Mouse (Mus musculus) layer of hippocampus, adult 2 months (tissue): Measurements from ENCODE around the gene Creb3. TPM values are rescaled to one million over a fixed set of nuclear protein-coding genes. Genes with fewer than 3 reads are reported as not detected.

ENCODE experiments used
- DNase-seq, 2 experiments: peaks; one replicate each; pipeline ENCODE4 v3.0.0; 2022; ENCODE audit warnings: low spot score in 2 of 2
- H3K27ac ChIP-seq: fragments of 200-600 bp; 2 replicates; pipeline ENCODE4 v1.8.1; 2022
- H3K4me3 ChIP-seq: fragments of 200-600 bp; 2 replicates; pipeline ENCODE4 v1.8.1; 2022; ENCODE audit warnings: mild to moderate bottlenecking
- CTCF ChIP-seq: fragments of 200-600 bp; conservative IDR thresholded peaks from 2 replicates; pipeline ENCODE4 v1.8.1; 2022; ENCODE audit warnings: antibody characterized with exemption, mild to moderate bottlenecking, moderate library complexity
- long read RNA-seq, 2 experiments: library from polyadenylated mRNA; stranded (forward); transcript quantifications; one replicate each; pipeline ENCODE4 v2.0.0; 2021; ENCODE audit warnings: borderline mapping rate in 2 of 2
- total RNA-seq, 2 experiments: library from RNA; stranded (reverse); gene quantifications; 2 replicates each; pipeline ENCODE4 v1.2.3; 2021

Gene Creb3
- 10 to 100 TPM; 70.3 to 75.1 TPM for total RNA-seq
- long read RNA-seq, experiment 1, transcript Creb3-201 (9 exons, 1,884 nt) = major isoform, 47 of 52 reads
- long read RNA-seq, experiment 1, partial matches to known transcripts = 1 of 52 reads
- long read RNA-seq, experiment 1, other reads (novel, unspliced or antisense) = 4 of 52 reads
- long read RNA-seq, experiment 2, transcript Creb3-201 (9 exons, 1,884 nt) = major isoform, 56 of 66 reads
- long read RNA-seq, experiment 2, partial matches to known transcripts = 2 of 66 reads
- long read RNA-seq, experiment 2, other reads (novel, unspliced or antisense) = 8 of 66 reads

- peak; percentile 20; the same call in 1 of the 2 replicates for TF ChIP-seq CTCF
- DNase-seq = peak; percentile 94 to 97
These were observed at the start of gene Creb3, which contains the start of gene Tln1 for GRCm38 (mm10) chr4:43561997-43562768. Gene Creb3 (plus strand): TSS chr4:43562332. Gene Tln1 (minus strand): TSS chr4:43562691.

GRCm38 (mm10) chr4:43512653-43513052 lies 49.5 kb upstream of the Creb3 start:
- DNase-seq = no peak
- Histone ChIP-seq H3K4me3 (no peak overlapping the region), H3K27ac (no peak overlapping the region)
- TF ChIP-seq CTCF = no peak

More at GRCm38 (mm10) chr4:43561997-43562768, at the start of gene Creb3, which contains the start of gene Tln1:
- Histone ChIP-seq H3K27ac (peak within 1 kb of the TSS; percentile 97), H3K4me3 (peak within 1 kb of the TSS; percentile 96)

GRCm38 (mm10) chr4:43513300-43513699 lies 48.8 kb upstream of the Creb3 start:
- DNase-seq = no peak
- no peak overlapping the region for H3K4me3 ChIP-seq
- no peak overlapping the region for H3K27ac ChIP-seq
- TF ChIP-seq CTCF = no peak

GRCm38 (mm10) chr4:43513791-43514190 lies 48.3 kb upstream of the Creb3 start:
- H3K4me3 ChIP-seq = no peak overlapping the region
- TF ChIP-seq CTCF = no peak
- DNase-seq = no peak

GRCm38 (mm10) chr4:43515764-43516708 lies 46.1 kb upstream of the Creb3 start:
- no peak for DNase-seq
- H3K27ac ChIP-seq = no peak overlapping the region
- TF ChIP-seq CTCF = no peak
- H3K4me3 ChIP-seq = no peak overlapping the region

More at GRCm38 (mm10) chr4:43513791-43514190, 48.3 kb upstream of the Creb3 start:
- no peak overlapping the region for H3K27ac ChIP-seq

- TF ChIP-seq CTCF = no peak
- DNase-seq = no peak
- Histone ChIP-seq H3K4me3 (no peak overlapping the region; the same call in 1 of the 2 replicates), H3K27ac (no peak overlapping the region)
These were observed 42.6 kb upstream of the Creb3 start for GRCm38 (mm10) chr4:43519551-43519950.

- H3K4me3 ChIP-seq = no peak overlapping the region; the same call in 1 of the 2 replicates
- H3K27ac ChIP-seq = no peak overlapping the region
- peak; percentile 76 to 93 for DNase-seq
- no peak for TF ChIP-seq CTCF
These were observed 42.2 kb upstream of the Creb3 start for GRCm38 (mm10) chr4:43519956-43520355.

GRCm38 (mm10) chr4:43527880-43528279 lies 34.3 kb upstream of the Creb3 start:
- peak; percentile 59 for TF ChIP-seq CTCF
- no peak for DNase-seq
- Histone ChIP-seq H3K4me3 (no peak overlapping the region), H3K27ac (no peak overlapping the region)

GRCm38 (mm10) chr4:43528487-43528886 lies 33.6 kb upstream of the Creb3 start:
- TF ChIP-seq CTCF = peak; percentile 48
- no peak overlapping the region for H3K27ac ChIP-seq
- H3K4me3 ChIP-seq = no peak overlapping the region
- DNase-seq = no peak

- H3K27ac ChIP-seq = no peak overlapping the region
- no peak overlapping the region for H3K4me3 ChIP-seq
- no peak for DNase-seq
- TF ChIP-seq CTCF = no peak
These were observed 32.0 kb upstream of the Creb3 start for GRCm38 (mm10) chr4:43530081-43530501.

GRCm38 (mm10) chr4:43530581-43530980 lies 31.6 kb upstream of the Creb3 start:
- Histone ChIP-seq H3K4me3 (no peak overlapping the region), H3K27ac (no peak overlapping the region)
- TF ChIP-seq CTCF = peak; percentile 95
- peak; percentile 69 to 72 for DNase-seq

- H3K27ac ChIP-seq = no peak overlapping the region
- H3K4me3 ChIP-seq = no peak overlapping the region
- TF ChIP-seq CTCF = no peak
- DNase-seq = no peak
These were observed 28.9 kb upstream of the Creb3 start for GRCm38 (mm10) chr4:43533270-43533669.
